Mouse (Mus musculus) myocyte (in vitro differentiated cells): ENCODE measurements around the gene Gabbr2.

ENCODE experiments used
- E2F4 ChIP-seq: IDR thresholded peaks from one replicate; pipeline ENCODE4 v1.6.1; 2011; ENCODE audit warnings: mild to moderate bottlenecking, control low read depth, moderate library complexity; ENCODE audit not compliant: insufficient read depth
- MAX ChIP-seq: IDR thresholded peaks from one replicate; pipeline ENCODE4 v1.6.1; 2011; ENCODE audit warnings: low read depth, mild to moderate bottlenecking, control low read depth
- MYOD1 ChIP-seq, 3 experiments: IDR thresholded peaks; one replicate each; pipeline ENCODE4 v1.6.1; 2011; ENCODE audit warnings: control low read depth in 2 of 3, low read depth in 2 of 3, mild to moderate bottlenecking in 2 of 3, moderate library complexity in 1 of 3; ENCODE audit not compliant: insufficient read length in 2 of 3, control insufficient read depth in 1 of 3
- MYOG ChIP-seq, 3 experiments: IDR thresholded peaks; one replicate each; pipeline ENCODE4 v1.6.1; 2011; ENCODE audit warnings: control low read depth in 2 of 3, low read depth in 2 of 3, mild to moderate bottlenecking in 2 of 3; ENCODE audit not compliant: insufficient read length in 2 of 3, control insufficient read depth in 1 of 3, insufficient read depth in 1 of 3
- POLR2A ChIP-seq: IDR thresholded peaks from one replicate; pipeline ENCODE4 v1.6.1; 2011; ENCODE audit warnings: low read depth, mild to moderate bottlenecking, control low read depth, moderate library complexity; ENCODE audit not compliant: insufficient read length
- POLR2AphosphoS2 ChIP-seq: IDR thresholded peaks from one replicate; pipeline ENCODE4 v1.6.1; 2011; ENCODE audit warnings: low read depth, control low read depth; ENCODE audit not compliant: insufficient read length
- REST ChIP-seq: IDR thresholded peaks from one replicate; pipeline ENCODE4 v1.6.1; 2011; ENCODE audit warnings: mild to moderate bottlenecking, control low read depth, moderate library complexity; ENCODE audit not compliant: insufficient read depth, insufficient read length
- SRF ChIP-seq: IDR thresholded peaks from one replicate; pipeline ENCODE4 v1.6.1; 2011; ENCODE audit warnings: low read depth; ENCODE audit not compliant: control insufficient read depth, insufficient read length
- USF1 ChIP-seq: IDR thresholded peaks from one replicate; pipeline ENCODE4 v1.6.1; 2011; ENCODE audit warnings: low read depth, mild to moderate bottlenecking, control low read depth, moderate library complexity

DNA sequence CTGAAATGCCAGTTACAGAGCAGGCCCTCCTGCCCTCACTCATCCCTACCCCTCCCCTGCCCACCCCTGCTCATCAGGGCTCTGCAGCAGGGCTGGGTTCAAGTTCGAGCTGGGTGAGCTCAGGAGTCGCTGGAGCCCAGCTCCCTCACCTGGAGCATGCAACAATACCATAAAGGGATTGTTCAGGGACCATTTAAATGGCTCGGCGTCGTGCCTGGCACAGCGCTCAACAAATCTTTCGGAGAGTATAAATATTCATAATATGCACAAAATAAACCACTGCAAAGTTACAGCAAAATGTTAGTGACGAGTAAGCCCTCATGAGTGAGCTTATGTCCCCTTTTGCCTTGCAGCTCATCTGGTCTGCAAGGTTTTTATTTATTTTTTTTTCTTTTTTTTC is 40.5 kb upstream of the Gabbr2 start:
- no peak for TF ChIP-seq POLR2A
- TF ChIP-seq SRF: no peak
- no peak for TF ChIP-seq MAX
- no peak for TF ChIP-seq E2F4
- no peak for TF ChIP-seq REST
- TF ChIP-seq POLR2AphosphoS2: no peak
- TF ChIP-seq MYOD1 (IDR thresholded peaks at IDR 0.05; ENCODE audit: control insufficient read depth in 1 of 3, insufficient read length in 2 of 3, low read depth in 2 of 3): no peak
- no peak for TF ChIP-seq USF1
- no peak for TF ChIP-seq MYOG (IDR thresholded peaks at IDR 0.05; ENCODE audit: control insufficient read depth in 1 of 3, insufficient read depth in 1 of 3, insufficient read length in 2 of 3, low read depth in 2 of 3)
